Mouse (Mus musculus) kidney, postnatal 0 days (tissue): ENCODE measurements around the gene Shroom3. TPM values are rescaled to one million over a fixed set of nuclear protein-coding genes. Genes with fewer than 3 reads are reported as not detected.
A peak's percentile ranks its signal among the peaks of the same experiment; 100 is the strongest.

Experiments
- ATAC-seq: fragments of 200-750 bp; cut with Nextera tagmentation; replicated peaks from 2 replicates; pipeline ENCODE4 v1.8.0; 2017; ENCODE audit warnings: low read depth, moderate number of reproducible peaks, moderate TSS enrichment, moderate library complexity; ENCODE audit not compliant: low FRiP score
- DNase-seq: peaks from one replicate; pipeline ENCODE4 v3.0.0-alpha.2; 2016; ENCODE audit warnings: low spot score
- H3K27ac ChIP-seq: fragments of 300-500 bp; sonication (generic); 2 replicates; pipeline ENCODE4 v1.5.1; 2014; ENCODE audit warnings: mild to moderate bottlenecking
- H3K27me3 ChIP-seq: fragments of 300-500 bp; sonication (generic); 2 replicates; pipeline ENCODE4 v1.6.1; 2014; ENCODE audit warnings: low read length, mixed read lengths; ENCODE audit not compliant: insufficient read depth
- H3K36me3 ChIP-seq: fragments of 300-500 bp; sonication (generic); 2 replicates; pipeline ENCODE4 v1.6.1; 2014; ENCODE audit warnings: low read length, mixed read lengths; ENCODE audit not compliant: insufficient read depth
- H3K4me1 ChIP-seq: fragments of 300-500 bp; sonication (generic); replicated peaks from 2 replicates; pipeline ENCODE4 v1.6.1; 2014; ENCODE audit warnings: antibody characterized with exemption, low read length, mixed read lengths; ENCODE audit not compliant: insufficient read depth
- H3K4me2 ChIP-seq: fragments of 300-500 bp; sonication (generic); 2 replicates; pipeline ENCODE4 v1.6.1; 2014; ENCODE audit warnings: mild to moderate bottlenecking, low read length, moderate library complexity, mixed read lengths
- H3K4me3 ChIP-seq: fragments of 300-500 bp; sonication (generic); replicated peaks from 2 replicates; pipeline ENCODE4 v1.5.1; 2014; ENCODE audit warnings: low read depth, low read length
- H3K9ac ChIP-seq: fragments of 300-500 bp; sonication (generic); 2 replicates; pipeline ENCODE4 v1.6.1; 2014; ENCODE audit warnings: low read depth, low read length
- H3K9me3 ChIP-seq: fragments of 300-500 bp; sonication (generic); replicated peaks from 2 replicates; pipeline ENCODE4 v1.6.1; 2016; ENCODE audit warnings: low read length, inconsistent platforms, mixed read lengths
- CTCF ChIP-seq: IDR thresholded peaks from 2 replicates; pipeline ENCODE4 v1.5.1; 2016; ENCODE audit warnings: antibody characterized with exemption, low read depth, mild to moderate bottlenecking, moderate library complexity
- WGBS: fragments of 180-500 bp; shearing (Covaris S2); extraction: QIAGEN DNeasy Blood & Tissue Kit; methylation state at CpG from one replicate; pipeline ENCODE4 v1.1.7; 2014; 5-methylcytosine and 5-hydroxymethylcytosine counted together
- polyA plus RNA-seq: library from polyadenylated mRNA; unstranded; fragments of >200 nt; fragmentation: Nextera tagmentation; extraction: Ambion mirVana; gene quantifications from 2 replicates; pipeline ENCODE4 v1.2.1, GENCODE M21; 2015

Shroom3 gene
- polyA plus RNA-seq, 1 experiment from 2014 or later, result 6.7 TPM

DNA sequence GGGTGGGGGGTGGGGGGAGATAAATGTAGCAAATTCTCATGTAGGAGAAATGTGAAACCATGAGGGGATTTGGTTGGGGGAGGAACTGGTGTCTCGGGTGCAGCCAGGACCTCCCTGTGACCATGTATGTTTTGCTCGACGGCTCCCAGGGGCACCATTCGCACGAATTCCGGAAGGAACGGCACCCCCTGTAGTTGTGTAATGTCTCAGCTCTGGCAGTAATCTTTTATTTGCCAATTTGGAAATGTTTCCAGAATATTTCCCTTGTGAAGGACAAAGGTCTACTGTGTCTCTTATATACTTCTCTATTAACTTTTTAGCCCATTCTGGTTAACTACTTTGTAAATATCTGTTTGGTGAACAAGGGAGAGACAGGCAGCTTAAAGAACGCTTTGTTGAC is 27.5 kb downstream of the Shroom3 start:
- Histone ChIP-seq H3K4me2 (no peak overlapping the region), H3K9ac (no peak overlapping the region), H3K4me1 (peaks cover 5% of the 10 kb centered on the region), H3K36me3 (no peaks in the 10 kb centered on the region), H3K9me3 (no peaks in the 10 kb centered on the region), H3K27me3 (no peaks in the 10 kb centered on the region), H3K27ac (no peak overlapping the region), H3K4me3 (no peak overlapping the region)
- ATAC-seq (no peak), DNase-seq (no peak)
- no peak for TF ChIP-seq CTCF
- WGBS, result 74% methylated on average over 8 of the region's 8 CpGs

DNA sequence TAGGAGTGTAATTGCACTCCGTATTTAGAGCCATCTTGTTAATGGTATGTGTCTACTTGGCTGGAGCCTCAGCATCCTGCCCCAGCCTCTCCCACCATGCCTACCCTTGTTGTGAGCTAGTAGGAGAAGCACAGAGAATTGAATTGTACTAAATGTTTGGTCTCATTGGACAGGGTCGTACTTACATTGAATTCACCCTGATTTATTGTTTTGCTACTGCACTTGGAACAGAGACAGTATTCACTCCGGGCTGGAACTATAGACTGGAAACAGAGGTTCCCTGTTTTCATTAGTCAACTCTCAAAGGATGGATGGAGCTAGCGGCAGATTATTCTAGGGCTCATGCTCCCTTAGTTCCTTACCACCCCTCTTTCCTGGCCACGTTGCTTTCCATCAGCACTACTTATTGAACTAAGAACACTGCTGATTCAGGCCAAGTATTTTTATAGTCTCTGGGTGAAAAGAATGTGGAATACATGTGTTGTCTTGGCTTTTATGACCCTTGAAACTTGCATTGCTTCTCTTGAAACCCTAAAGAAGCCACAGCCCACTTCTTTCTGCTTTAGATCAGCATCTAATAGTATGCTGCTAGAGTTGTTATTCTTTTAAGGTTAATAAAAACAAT is 28.5 kb downstream of the Shroom3 start:
- no peak for TF ChIP-seq CTCF
- 46% methylated on average over 5 of the region's 5 CpGs for WGBS
- DNase-seq, result peak; percentile 54
- Histone ChIP-seq H3K4me3 (no peak overlapping the region), H3K4me2 (no peak overlapping the region), H3K27ac (no peak overlapping the region), H3K36me3 (no peaks in the 10 kb centered on the region), H3K4me1 (peaks cover 5% of the 10 kb centered on the region), H3K27me3 (no peaks in the 10 kb centered on the region), H3K9ac (no peak overlapping the region), H3K9me3 (no peaks in the 10 kb centered on the region)
- no peak for ATAC-seq

DNA sequence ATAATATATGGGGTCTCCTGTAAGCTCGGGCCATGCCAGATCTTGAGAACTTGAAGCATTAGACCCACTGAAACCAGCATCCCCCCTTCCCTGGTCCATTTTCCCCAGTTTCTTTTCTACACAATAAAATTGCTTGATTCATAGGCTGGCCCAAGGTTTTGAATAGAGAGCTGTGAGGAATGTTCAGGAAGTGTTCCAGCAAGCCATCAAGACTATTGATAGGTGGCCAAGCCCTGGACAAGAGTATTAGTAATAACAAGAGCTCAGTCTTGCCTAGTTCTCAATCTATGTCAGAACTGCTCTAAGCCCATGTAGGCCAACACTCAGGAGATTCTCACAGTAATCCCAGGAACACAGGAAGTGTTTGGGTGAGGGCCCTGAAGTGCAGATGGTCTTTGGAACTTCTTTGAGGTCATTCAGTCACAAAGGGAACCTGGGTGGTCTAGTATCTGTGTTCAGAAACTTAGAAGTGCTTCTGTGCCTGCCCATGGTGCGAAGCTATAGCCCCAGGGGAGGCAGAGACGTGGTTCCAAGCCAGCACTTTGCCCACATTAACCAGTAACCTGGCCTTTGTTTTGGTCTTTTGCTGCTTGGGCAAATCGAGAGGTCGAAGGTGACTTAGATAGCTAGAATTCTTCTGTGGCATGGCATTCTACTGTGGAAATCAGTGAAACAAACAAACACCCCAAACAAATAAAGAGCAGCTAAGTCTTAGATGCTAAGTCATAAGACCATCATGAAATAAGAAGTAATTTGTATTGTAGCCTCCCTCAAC is 29.6 kb downstream of the Shroom3 start:
- Histone ChIP-seq H3K27me3 (no peaks in the 10 kb centered on the region), H3K4me3 (no peak overlapping the region), H3K9ac (no peak overlapping the region), H3K4me2 (no peak overlapping the region), H3K9me3 (no peaks in the 10 kb centered on the region), H3K4me1 (peaks cover 5% of the 10 kb centered on the region), H3K27ac (no peak overlapping the region), H3K36me3 (no peaks in the 10 kb centered on the region)
- no peak for ATAC-seq
- no peak for DNase-seq
- WGBS, result 76% methylated on average over 5 of the region's 5 CpGs
- TF ChIP-seq CTCF, result no peak

DNA sequence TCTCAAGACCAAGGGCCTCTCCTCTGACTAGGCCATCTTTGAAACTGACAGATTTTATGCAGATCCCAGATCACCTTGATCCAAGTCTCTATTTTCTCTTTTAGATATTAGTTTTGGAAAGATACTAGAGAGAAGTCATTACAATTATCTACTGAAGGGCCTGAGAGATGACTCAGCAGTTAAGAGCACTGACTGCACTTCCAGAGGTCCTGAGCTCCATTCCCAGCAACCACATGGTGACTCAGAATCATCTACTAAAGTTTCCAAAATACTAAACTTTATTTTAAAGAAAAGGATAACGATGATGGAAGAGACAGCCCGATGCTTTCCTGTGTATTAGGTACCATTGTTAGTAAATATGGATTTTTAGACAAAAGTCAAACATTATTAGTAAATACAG is 31.7 kb downstream of the Shroom3 start:
- Histone ChIP-seq H3K36me3 (no peaks in the 10 kb centered on the region), H3K4me2 (no peak overlapping the region), H3K4me1 (no peaks in the 10 kb centered on the region; the same call in 1 of the 2 replicates), H3K9me3 (no peaks in the 10 kb centered on the region), H3K9ac (no peak overlapping the region), H3K4me3 (no peak overlapping the region), H3K27me3 (no peaks in the 10 kb centered on the region), H3K27ac (no peak overlapping the region)
- no peak for TF ChIP-seq CTCF
- ATAC-seq (no peak), DNase-seq (no peak)
- WGBS, result 96% methylated on average over 2 of the region's 2 CpGs

DNA sequence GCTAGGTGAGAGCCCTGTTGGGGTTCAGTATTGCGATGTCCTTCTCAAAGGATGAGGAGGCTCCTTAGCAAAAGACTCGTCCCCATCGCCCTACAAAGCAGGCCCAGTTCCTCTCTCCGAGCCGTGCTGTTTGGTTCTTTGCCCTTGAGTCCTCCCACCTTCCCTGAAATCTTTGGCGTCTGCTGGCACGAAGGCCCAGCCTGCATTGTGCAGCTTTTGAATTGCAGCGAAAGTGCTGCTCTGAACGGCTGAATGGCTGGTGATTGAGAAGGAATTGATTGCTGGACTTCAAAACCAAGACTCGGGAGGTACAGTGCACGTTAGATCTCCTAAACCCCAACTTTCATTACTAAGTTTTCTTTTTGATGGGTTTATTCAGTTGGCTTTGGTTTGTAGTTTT is 32.1 kb downstream of the Shroom3 start:
- no peaks in the 10 kb centered on the region for H3K9me3 ChIP-seq
- H3K27ac ChIP-seq, result no peak overlapping the region
- 72% methylated on average over 11 of the region's 11 CpGs for whole genome bisulfite sequencing
- H3K9ac ChIP-seq, result no peak overlapping the region
- no peaks in the 10 kb centered on the region; the same call in 1 of the 2 replicates for H3K4me1 ChIP-seq
- H3K4me2 ChIP-seq, result no peak overlapping the region
- H3K36me3 ChIP-seq, result no peaks in the 10 kb centered on the region
- ATAC-seq (no peak), DNase-seq (no peak)
- H3K4me3 ChIP-seq, result no peak overlapping the region
- H3K27me3 ChIP-seq, result no peaks in the 10 kb centered on the region
- no peak for TF ChIP-seq CTCF

DNA sequence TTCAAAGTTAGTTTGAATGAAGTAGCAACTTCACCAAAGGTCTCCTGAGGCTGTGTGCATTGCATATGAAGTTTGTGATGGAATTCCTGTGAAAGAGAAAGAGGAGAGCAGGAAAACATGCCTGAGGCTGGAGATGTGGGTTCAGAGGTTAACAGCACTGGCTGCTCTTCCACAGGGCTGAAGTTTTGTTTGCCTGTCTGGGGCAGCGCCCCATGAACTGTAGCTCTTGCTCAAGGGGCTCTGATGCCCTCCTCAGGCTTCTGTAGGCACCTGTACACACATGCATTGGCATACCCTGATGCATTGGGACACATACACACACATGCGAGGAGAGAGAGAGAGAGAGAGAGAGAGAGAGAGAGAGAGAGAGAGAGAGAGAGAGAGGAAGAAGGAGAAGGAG is 32.7 kb downstream of the Shroom3 start:
- Histone ChIP-seq H3K4me1 (no peaks in the 10 kb centered on the region; the same call in 1 of the 2 replicates), H3K9ac (no peak overlapping the region), H3K4me2 (no peak overlapping the region), H3K27ac (no peak overlapping the region), H3K27me3 (no peaks in the 10 kb centered on the region), H3K9me3 (no peaks in the 10 kb centered on the region), H3K4me3 (no peak overlapping the region), H3K36me3 (no peaks in the 10 kb centered on the region)
- WGBS, result 70% methylated on average over 2 of the region's 2 CpGs
- no peak for TF ChIP-seq CTCF
- no peak for DNase-seq
- ATAC-seq, result no peak
